14 mouse cellular contexts compared by ENCODE assay signal in the genomic region with DNA sequence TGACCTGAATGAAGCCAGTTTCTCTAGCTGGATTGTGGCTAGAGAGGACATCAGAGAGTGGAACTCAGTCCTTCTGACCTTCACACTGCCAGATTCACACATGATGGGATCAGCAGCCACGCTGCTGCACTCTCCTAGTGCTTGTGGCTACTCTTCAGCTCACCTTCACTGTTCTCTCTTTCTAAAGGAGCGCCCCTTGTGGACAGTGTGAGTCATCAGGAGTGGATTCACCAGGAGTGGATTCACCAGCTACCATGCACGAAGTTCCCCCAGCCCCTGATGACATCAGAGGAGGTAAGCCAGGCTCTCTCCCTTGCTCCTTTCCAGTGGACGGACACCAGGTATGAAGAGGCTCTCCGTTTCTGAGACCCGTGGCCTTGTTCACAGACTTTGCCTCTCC. TPM values are rescaled to one million over a fixed set of nuclear protein-coding genes. Genes with fewer than 3 reads are reported as not detected.
DNase-seq lines count a peak whose midpoint lies in the region; ATAC-seq and TF ChIP-seq lines count a peak whose summit lies in the region.
"Had no signal": no experiment of that assay in that cellular context is flagged by ENCODE, and none has a peak within 500 bp of the region (broad histone marks: within the 10 kb centered on the region; RNA-seq: fewer than 3 reads in every experiment).

No protein-coding gene starts in this region.

- H3K4me3 ChIP-seq in hindbrain, postnatal 0 days (ENCODE audit: low read length) = no peak overlapping the region
- H3K4me3 ChIP-seq in hindbrain, embryonic 12.5 days = no peak overlapping the region
- no peak overlapping the region for H3K4me3 ChIP-seq in midbrain, embryonic 14.5 days (replicated peaks; ENCODE audit: low read depth, low read length)
- no peak overlapping the region for H3K4me3 ChIP-seq in midbrain, embryonic 15.5 days
- H3K4me3 ChIP-seq: liver, embryonic 15.5 days had no signal

- H3K4me1 ChIP-seq in hindbrain, postnatal 0 days (ENCODE audit: insufficient read depth, low read length) = no peaks in the 10 kb centered on the region
- no peaks in the 10 kb centered on the region for H3K4me1 ChIP-seq in hindbrain, embryonic 12.5 days
- no peaks in the 10 kb centered on the region for H3K4me1 ChIP-seq in midbrain, embryonic 14.5 days (ENCODE audit: control insufficient read depth, insufficient read depth, low read length)
- no peaks in the 10 kb centered on the region for H3K4me1 ChIP-seq in midbrain, embryonic 15.5 days

- H3K9me3 ChIP-seq in hindbrain, postnatal 0 days (ENCODE audit: low read length) = no peaks in the 10 kb centered on the region
- H3K9me3 ChIP-seq in hindbrain, embryonic 12.5 days (replicated peaks) = no peaks in the 10 kb centered on the region
- no peaks in the 10 kb centered on the region for H3K9me3 ChIP-seq in midbrain, embryonic 14.5 days (ENCODE audit: control insufficient read depth, low read length)
- no peaks in the 10 kb centered on the region for H3K9me3 ChIP-seq in midbrain, embryonic 15.5 days
- H3K9me3 ChIP-seq: liver, embryonic 15.5 days had no signal

- no peak overlapping the region for H3K9ac ChIP-seq in hindbrain, postnatal 0 days (replicated peaks; ENCODE audit: low read length)
- H3K9ac ChIP-seq in hindbrain, embryonic 12.5 days = no peak overlapping the region
- no peak overlapping the region for H3K9ac ChIP-seq in midbrain, embryonic 14.5 days (replicated peaks; ENCODE audit: low read length)
- H3K9ac ChIP-seq in midbrain, embryonic 15.5 days = no peak overlapping the region
- H3K9ac ChIP-seq: liver, embryonic 15.5 days had no signal

- no peak overlapping the region for H3K27ac ChIP-seq in hindbrain, postnatal 0 days
- H3K27ac ChIP-seq in hindbrain, embryonic 12.5 days = no peak overlapping the region
- no peak overlapping the region for H3K27ac ChIP-seq in midbrain, embryonic 14.5 days (replicated peaks; ENCODE audit: low read depth, low read length)
- H3K27ac ChIP-seq in midbrain, embryonic 15.5 days = no peak overlapping the region
- H3K27ac ChIP-seq: liver, embryonic 15.5 days had no signal

- peaks cover 77% of the 10 kb centered on the region for H3K36me3 ChIP-seq in hindbrain, postnatal 0 days (ENCODE audit: insufficient read depth, low read length)
- H3K36me3 ChIP-seq in hindbrain, embryonic 12.5 days = peaks cover 93% of the 10 kb centered on the region
- peaks cover 100% of the 10 kb centered on the region for H3K36me3 ChIP-seq in midbrain, embryonic 14.5 days (ENCODE audit: control insufficient read depth, insufficient read depth, low read length)
- peaks cover 80% of the 10 kb centered on the region for H3K36me3 ChIP-seq in midbrain, embryonic 15.5 days (replicated peaks)

- 79% methylated on average over 6 of the region's 6 CpGs for WGBS in hindbrain, postnatal 0 days
- 79% methylated on average over 6 of the region's 6 CpGs for WGBS in hindbrain, embryonic 12.5 days
- 75% methylated on average over 6 of the region's 6 CpGs for WGBS in midbrain, embryonic 14.5 days
- WGBS in midbrain, embryonic 15.5 days = 82% methylated on average over 6 of the region's 6 CpGs

- no peak for ATAC-seq in hindbrain, postnatal 0 days
- ATAC-seq in hindbrain, embryonic 12.5 days (ENCODE audit: low FRiP score) = no peak
- ATAC-seq in midbrain, embryonic 14.5 days (ENCODE audit: low FRiP score, low TSS enrichment) = no peak
- no peak for ATAC-seq in midbrain, embryonic 15.5 days (replicated peaks)
- ATAC-seq in megakaryocyte progenitor cell, adult 5-6 weeks (replicated peaks; ENCODE audit: poor library complexity) = no peak
- ATAC-seq: intestine, embryonic 16.5 days had no signal

- no peak overlapping the region for H3K4me2 ChIP-seq in hindbrain, postnatal 0 days (ENCODE audit: low read depth, low read length)
- H3K4me2 ChIP-seq in hindbrain, embryonic 12.5 days (replicated peaks) = no peak overlapping the region
- no peak overlapping the region for H3K4me2 ChIP-seq in midbrain, embryonic 14.5 days (ENCODE audit: low read length)
- no peak overlapping the region for H3K4me2 ChIP-seq in midbrain, embryonic 15.5 days
- H3K4me2 ChIP-seq: liver, embryonic 15.5 days had no signal

- TF ChIP-seq CTCF in hindbrain, postnatal 0 days (IDR thresholded peaks at IDR 0.05; ENCODE audit: low read depth) = peak; percentile 49

- DNase-seq in hindbrain, postnatal 0 days (ENCODE audit: low spot score) = peak; percentile 26
- peak; percentile 3 for DNase-seq in midbrain, embryonic 14.5 days
- DNase-seq in ZHBTc4 (ENCODE audit: low read depth, low spot score) = peak; percentile 82
- DNase-seq in cerebellum, adult 9-11 months = no peak

- no peaks in the 10 kb centered on the region for H3K27me3 ChIP-seq in hindbrain, postnatal 0 days (ENCODE audit: insufficient read depth, low read length)
- H3K27me3 ChIP-seq in hindbrain, embryonic 12.5 days = no peaks in the 10 kb centered on the region
- no peaks in the 10 kb centered on the region for H3K27me3 ChIP-seq in midbrain, embryonic 14.5 days (ENCODE audit: control insufficient read depth, insufficient read depth, low read length)
- no peaks in the 10 kb centered on the region for H3K27me3 ChIP-seq in midbrain, embryonic 15.5 days (replicated peaks)
- H3K27me3 ChIP-seq: liver, embryonic 15.5 days had no signal

RNA-seq across cellular contexts. Expression of gene Tmem106a, which starts 5.9 kb away (rescaled TPM):
- 2.6 and 5.2 TPM in 2 replicates for total RNA-seq in hindbrain, postnatal 0 days (2014; rRNA removed)
- polyA plus RNA-seq in hindbrain, postnatal 0 days (2015; fragmentation: Nextera tagmentation; extraction: Ambion mirVana) = 5.1 and 5.3 TPM in 2 replicates
- polyA plus RNA-seq in hindbrain, embryonic 12.5 days (2016; fragmentation: Nextera tagmentation; extraction: Ambion mirVana) = 3.9 and 4.9 TPM in 2 replicates
- polyA plus RNA-seq in midbrain, embryonic 14.5 days (2014; fragmentation: Nextera tagmentation; extraction: Ambion mirVana) = 1.2 and 3.5 TPM in 2 replicates
- polyA plus RNA-seq in midbrain, embryonic 15.5 days (2015; fragmentation: Nextera tagmentation; extraction: Ambion mirVana) = 3.1 and 4.5 TPM in 2 replicates
- 2.7 and 3.7 TPM in 2 replicates for total RNA-seq in megakaryocyte progenitor cell, adult 5-6 weeks (2015)
- total RNA-seq in megakaryocyte progenitor cell, adult 5-6 weeks (2017) = 1.2 and 5.0 TPM in 2 replicates

RNA-seq across cellular contexts. Expression of gene Gm11634, which starts 22.9 kb away (rescaled TPM):
- not detected in 2 replicates for total RNA-seq in hindbrain, postnatal 0 days (2014; rRNA removed)
- polyA plus RNA-seq in hindbrain, postnatal 0 days (2015; fragmentation: Nextera tagmentation; extraction: Ambion mirVana) = not detected in 2 replicates
- not detected in 2 replicates for polyA plus RNA-seq in hindbrain, embryonic 12.5 days (2016; fragmentation: Nextera tagmentation; extraction: Ambion mirVana)
- not detected in 2 replicates for polyA plus RNA-seq in midbrain, embryonic 14.5 days (2014; fragmentation: Nextera tagmentation; extraction: Ambion mirVana)
- polyA plus RNA-seq in midbrain, embryonic 15.5 days (2015; fragmentation: Nextera tagmentation; extraction: Ambion mirVana) = not detected in 2 replicates
- not detected in 2 replicates for total RNA-seq in megakaryocyte progenitor cell, adult 5-6 weeks (2015)
- not detected in 2 replicates for total RNA-seq in megakaryocyte progenitor cell, adult 5-6 weeks (2017)
- total RNA-seq: gastrocnemius, postnatal 4 days; left cerebral cortex, postnatal 36 days; megakaryocyte, adult 5-6 weeks had no signal
- polyA plus RNA-seq: heart, embryonic 16.5 days; intestine, embryonic 16.5 days; urinary bladder, adult 2 months had no signal

RNA-seq across cellular contexts. Expression of gene Nbr1, which starts 24.2 kb away (rescaled TPM):
- 93.6 and 152 TPM in 2 replicates for total RNA-seq in hindbrain, postnatal 0 days (2014; rRNA removed)
- 53.9 and 55.9 TPM in 2 replicates for polyA plus RNA-seq in hindbrain, postnatal 0 days (2015; fragmentation: Nextera tagmentation; extraction: Ambion mirVana)
- polyA plus RNA-seq in hindbrain, embryonic 12.5 days (2016; fragmentation: Nextera tagmentation; extraction: Ambion mirVana) = 122 and 128 TPM in 2 replicates
- polyA plus RNA-seq in midbrain, embryonic 14.5 days (2014; fragmentation: Nextera tagmentation; extraction: Ambion mirVana) = 69.2 and 101 TPM in 2 replicates
- 102 and 103 TPM in 2 replicates for polyA plus RNA-seq in midbrain, embryonic 15.5 days (2015; fragmentation: Nextera tagmentation; extraction: Ambion mirVana)
- total RNA-seq in megakaryocyte progenitor cell, adult 5-6 weeks (2015) = 28.1 and 33.7 TPM in 2 replicates
- 40.9 and 46.7 TPM in 2 replicates for total RNA-seq in megakaryocyte progenitor cell, adult 5-6 weeks (2017)

RNA-seq across cellular contexts. Expression of gene Brca1, which starts 24.4 kb away (rescaled TPM):
- total RNA-seq in hindbrain, postnatal 0 days (2014; rRNA removed) = 6.7 and 8.5 TPM in 2 replicates
- polyA plus RNA-seq in hindbrain, postnatal 0 days (2015; fragmentation: Nextera tagmentation; extraction: Ambion mirVana) = 2.3 and 2.4 TPM in 2 replicates
- 11.2 and 12.1 TPM in 2 replicates for polyA plus RNA-seq in hindbrain, embryonic 12.5 days (2016; fragmentation: Nextera tagmentation; extraction: Ambion mirVana)
- 1.6 and 4.1 TPM in 2 replicates for polyA plus RNA-seq in midbrain, embryonic 14.5 days (2014; fragmentation: Nextera tagmentation; extraction: Ambion mirVana)
- polyA plus RNA-seq in midbrain, embryonic 15.5 days (2015; fragmentation: Nextera tagmentation; extraction: Ambion mirVana) = 1.5 and 2.8 TPM in 2 replicates
- total RNA-seq in megakaryocyte progenitor cell, adult 5-6 weeks (2015) = 25.1 and 31.4 TPM in 2 replicates
- total RNA-seq in megakaryocyte progenitor cell, adult 5-6 weeks (2017) = 36.0 and 47.2 TPM in 2 replicates

RNA-seq across cellular contexts. Expression of gene Rdm1, which starts 50.9 kb away (rescaled TPM):
- 12.4 and 15.2 TPM in 2 replicates for total RNA-seq in hindbrain, postnatal 0 days (2014; rRNA removed)
- 13.8 and 15.9 TPM in 2 replicates for polyA plus RNA-seq in hindbrain, postnatal 0 days (2015; fragmentation: Nextera tagmentation; extraction: Ambion mirVana)
- polyA plus RNA-seq in hindbrain, embryonic 12.5 days (2016; fragmentation: Nextera tagmentation; extraction: Ambion mirVana) = 29.4 and 35.4 TPM in 2 replicates
- polyA plus RNA-seq in midbrain, embryonic 14.5 days (2014; fragmentation: Nextera tagmentation; extraction: Ambion mirVana) = 13.2 and 14.0 TPM in 2 replicates
- polyA plus RNA-seq in midbrain, embryonic 15.5 days (2015; fragmentation: Nextera tagmentation; extraction: Ambion mirVana) = 11.1 and 13.2 TPM in 2 replicates
- total RNA-seq in megakaryocyte progenitor cell, adult 5-6 weeks (2015) = 9.8 and 12.7 TPM in 2 replicates
- 13.2 and 13.7 TPM in 2 replicates for total RNA-seq in megakaryocyte progenitor cell, adult 5-6 weeks (2017)
